Mouse (Mus musculus) cerebellum, adult 11 months (tissue): ENCODE results near the gene Smok2b.
"Not testable (repeated sequence)": the region's sequence is repeated elsewhere in the genome, so short reads cannot be mapped to it uniquely, and the experiment has no call there.

ENCODE experiments used
- DNase-seq: peaks from one replicate; pipeline ENCODE4 v3.0.0; 2022

Gene Smok2b

GRCm38 (mm10) chr17:13240807-13241727 lies 11.0 kb downstream of the Smok2b start:
- DNase-seq: not testable (repeated sequence)

DNA sequence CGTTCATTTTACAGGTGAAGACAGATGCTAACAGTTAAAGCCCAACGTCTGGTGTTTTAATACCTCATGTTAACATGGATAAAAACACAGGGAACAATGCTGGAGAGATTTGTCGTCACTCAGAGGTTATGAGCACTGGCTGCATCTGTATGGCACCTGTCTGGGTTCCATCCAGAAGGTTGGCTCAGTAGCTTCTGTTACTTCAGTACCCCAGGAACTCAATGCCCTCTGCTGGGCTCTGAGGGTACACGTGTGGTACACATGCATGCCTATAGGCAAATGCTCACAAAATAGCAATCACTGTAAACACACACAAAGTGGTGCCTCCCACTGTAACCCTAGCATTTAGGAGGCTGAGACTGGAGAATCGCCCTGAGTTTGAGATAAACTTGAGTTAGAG lies 24.7 kb downstream of the Smok2b start:
- not testable (repeated sequence) for DNase-seq
